Mouse (Mus musculus) limb, embryonic 12.5 days (tissue): ENCODE data around the gene Ptger4. TPM values are rescaled to one million over a fixed set of nuclear protein-coding genes. Genes with fewer than 3 reads are reported as not detected.
"Not testable (repeated sequence)": the region's sequence is repeated elsewhere in the genome, so short reads cannot be mapped to it uniquely, and the experiment has no call there.

ENCODE experiments used
- ATAC-seq: fragments of 200-750 bp; cut with Nextera tagmentation; 2 replicates; pipeline ENCODE4 v1.8.0; 2017; ENCODE audit warnings: low read depth, moderate TSS enrichment; ENCODE audit not compliant: insufficient number of reproducible peaks, insufficient read depth, low FRiP score, low TSS enrichment
- H3K27ac ChIP-seq: fragments of 300-500 bp; sonication (generic); 2 replicates; pipeline ENCODE4 v1.5.1; 2016; ENCODE audit warnings: mild to moderate bottlenecking, moderate library complexity
- H3K27me3 ChIP-seq: fragments of 300-500 bp; sonication (generic); 2 replicates; pipeline ENCODE4 v1.6.1; 2016; ENCODE audit warnings: mild to moderate bottlenecking, moderate library complexity
- H3K36me3 ChIP-seq: fragments of 300-500 bp; sonication (generic); 2 replicates; pipeline ENCODE4 v1.6.1; 2016; ENCODE audit warnings: mild to moderate bottlenecking, moderate library complexity
- H3K4me1 ChIP-seq: fragments of 300-500 bp; sonication (generic); replicated peaks from 2 replicates; pipeline ENCODE4 v1.6.1; 2016
- H3K4me2 ChIP-seq: fragments of 300-500 bp; sonication (generic); 2 replicates; pipeline ENCODE4 v1.6.1; 2016; ENCODE audit warnings: mild to moderate bottlenecking, moderate library complexity
- H3K4me3 ChIP-seq: fragments of 300-500 bp; sonication (generic); replicated peaks from 2 replicates; pipeline ENCODE4 v1.5.1; 2016; ENCODE audit warnings: mild to moderate bottlenecking
- H3K9ac ChIP-seq: fragments of 300-500 bp; sonication (generic); replicated peaks from 2 replicates; pipeline ENCODE4 v1.6.1; 2016; ENCODE audit warnings: mild to moderate bottlenecking, moderate library complexity
- H3K9me3 ChIP-seq: fragments of 300-500 bp; sonication (generic); 2 replicates; pipeline ENCODE4 v1.6.1; 2016; ENCODE audit warnings: mild to moderate bottlenecking, moderate library complexity
- WGBS: fragments of 180-500 bp; shearing (Covaris S2); methylation state at CpG from one replicate; pipeline ENCODE4 v1.1.7; 2016; 5-methylcytosine and 5-hydroxymethylcytosine counted together
- polyA plus RNA-seq: library from polyadenylated mRNA; unstranded; fragments of >200 nt; fragmentation: Nextera tagmentation; extraction: Ambion mirVana; gene quantifications from 2 replicates; pipeline ENCODE4 v1.2.1, GENCODE M21; 2016

The Ptger4 gene
- polyA plus RNA-seq, 1 experiment from 2014 or later: 2.3 TPM

DNA sequence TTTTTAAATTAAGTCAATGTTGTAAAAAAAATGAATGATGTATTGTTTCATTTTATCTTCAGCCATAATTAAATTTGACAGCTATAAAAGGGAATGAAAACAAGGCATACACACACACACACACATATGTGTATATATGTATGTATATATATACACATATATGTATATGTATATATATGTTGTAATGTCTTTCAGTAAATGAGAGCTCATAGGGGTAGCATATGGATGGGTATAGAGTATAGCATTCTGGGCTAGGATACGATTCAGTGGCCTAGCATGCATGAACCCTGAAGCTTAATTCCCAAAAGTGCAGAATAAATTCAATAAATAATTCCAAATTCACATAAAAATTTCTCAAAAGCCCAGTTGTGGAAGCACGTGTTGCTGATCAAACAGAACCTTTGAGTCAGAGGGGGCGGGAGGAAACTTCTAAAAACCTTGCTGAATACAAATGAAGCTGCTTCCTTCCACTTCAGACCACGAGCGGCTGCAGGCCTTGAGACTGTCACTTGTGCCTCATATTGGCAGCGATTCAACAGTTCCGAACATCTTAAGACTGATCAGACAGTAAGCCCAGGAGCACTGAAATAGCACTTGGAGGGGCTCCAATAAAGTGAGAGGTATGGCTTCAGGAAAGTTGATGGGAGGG lies 6.9 kb downstream of the Ptger4 start:
- no peak for ATAC-seq
- H3K27me3 ChIP-seq: peaks cover 16% of the 10 kb centered on the region

GRCm38 (mm10) chr15:5236538-5236937 lies 7.4 kb downstream of the Ptger4 start:
- WGBS: 14% methylated on average over 6 of the region's 6 CpGs
- Histone ChIP-seq H3K4me1 (0 out of 2 replicates have a peak, but pooled peaks cover 5% of the 10 kb centered on the region), H3K36me3 (no peaks in the 10 kb centered on the region), H3K9ac (no peak overlapping the region), H3K27me3 (0 out of 2 replicates have a peak, but pooled peaks cover 11% of the 10 kb centered on the region), H3K27ac (no peak overlapping the region), H3K4me3 (no peak overlapping the region), H3K9me3 (no peaks in the 10 kb centered on the region), H3K4me2 (no peak overlapping the region)
- ATAC-seq: no peak

More for the DNA sequence above, 6.9 kb downstream of the Ptger4 start:
- no peak overlapping the region for H3K27ac ChIP-seq
- H3K4me1 ChIP-seq: peaks cover 10% of the 10 kb centered on the region
- no peaks in the 10 kb centered on the region for H3K36me3 ChIP-seq
- no peak overlapping the region for H3K4me3 ChIP-seq
- no peak overlapping the region for H3K4me2 ChIP-seq
- H3K9me3 ChIP-seq: no peaks in the 10 kb centered on the region
- H3K9ac ChIP-seq: no peak overlapping the region
- WGBS: 71% methylated on average over 7 of the region's 7 CpGs

- H3K4me2 ChIP-seq: no peak overlapping the region
- H3K27me3 ChIP-seq: 0 out of 2 replicates have a peak, but pooled peaks cover 6% of the 10 kb centered on the region
- ATAC-seq: no peak
- H3K4me3 ChIP-seq: no peak overlapping the region
- H3K36me3 ChIP-seq: no peaks in the 10 kb centered on the region
- no peak overlapping the region for H3K27ac ChIP-seq
- 35% methylated on average over 8 of the region's 8 CpGs for WGBS
- 0 out of 2 replicates have a peak, but pooled peaks cover 5% of the 10 kb centered on the region for H3K4me1 ChIP-seq
- H3K9ac ChIP-seq: no peak overlapping the region
- no peaks in the 10 kb centered on the region for H3K9me3 ChIP-seq
Measured at GRCm38 (mm10) chr15:5235527-5235926, 8.5 kb downstream of the Ptger4 start.

- Histone ChIP-seq H3K4me1 (0 out of 2 replicates have a peak, but pooled peaks cover under 1% of the 10 kb centered on the region), H3K9me3 (no peaks in the 10 kb centered on the region), H3K4me2 (no peak overlapping the region), H3K27me3 (0 out of 2 replicates have a peak, but pooled peaks cover 4% of the 10 kb centered on the region), H3K9ac (no peak overlapping the region), H3K36me3 (no peaks in the 10 kb centered on the region), H3K27ac (no peak overlapping the region), H3K4me3 (no peak overlapping the region)
- 86% methylated on average over 16 of the region's 16 CpGs for WGBS
- no peak for ATAC-seq
Measured at GRCm38 (mm10) chr15:5234659-5235058, 9.3 kb downstream of the Ptger4 start.

DNA sequence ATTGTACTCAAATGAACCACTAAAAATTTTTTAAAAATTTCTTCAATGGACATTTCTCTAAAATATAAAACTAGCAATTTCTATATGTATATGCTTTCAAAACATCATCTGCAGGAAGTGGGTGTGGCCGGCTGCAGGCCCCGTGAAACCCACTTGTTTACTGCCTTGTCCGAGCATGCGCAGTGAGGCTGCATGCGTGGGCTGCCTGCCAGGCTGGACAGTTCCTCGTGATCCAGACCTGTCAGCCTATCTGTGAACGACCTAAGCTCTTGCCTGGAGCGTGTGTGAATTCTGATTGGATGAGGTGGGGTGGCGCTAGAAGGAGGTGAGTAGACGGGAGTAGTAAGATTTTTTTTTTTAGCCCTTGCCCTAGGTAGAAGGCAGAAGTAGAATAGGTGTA lies 13.2 kb downstream of the Ptger4 start:
- not testable (repeated sequence) for H3K4me1 ChIP-seq, ATAC-seq, H3K4me3 ChIP-seq, H3K27me3 ChIP-seq, H3K27ac ChIP-seq, H3K9me3 ChIP-seq, H3K9ac ChIP-seq, H3K36me3 ChIP-seq, H3K4me2 ChIP-seq
- 83% methylated on average over 10 of the region's 10 CpGs for WGBS

- no peak for ATAC-seq
- WGBS: 94% methylated on average over 6 of the region's 6 CpGs
- no peak overlapping the region for H3K9ac ChIP-seq
- no peaks in the 10 kb centered on the region for H3K27me3 ChIP-seq
- no peaks in the 10 kb centered on the region for H3K4me1 ChIP-seq
- H3K4me3 ChIP-seq: no peak overlapping the region
- peaks cover 10% of the 10 kb centered on the region; the same call in 1 of the 2 replicates for H3K36me3 ChIP-seq
- no peaks in the 10 kb centered on the region for H3K9me3 ChIP-seq
- H3K4me2 ChIP-seq: no peak overlapping the region
- no peak overlapping the region for H3K27ac ChIP-seq
Measured at GRCm38 (mm10) chr15:5220491-5220890, 23.5 kb downstream of the Ptger4 start.

- WGBS: 91% methylated on average over 3 of the region's 3 CpGs
- no peak for ATAC-seq
- H3K9me3 ChIP-seq: no peaks in the 10 kb centered on the region
Measured at GRCm38 (mm10) chr15:5209116-5209515, 34.9 kb downstream of the Ptger4 start.

GRCm38 (mm10) chr15:5205222-5205621 lies 38.8 kb downstream of the Ptger4 start:
- ATAC-seq: no peak
- Histone ChIP-seq H3K4me2 (no peak overlapping the region), H3K9ac (no peak overlapping the region), H3K27me3 (no peaks in the 10 kb centered on the region), H3K36me3 (peaks cover 1% of the 10 kb centered on the region; the same call in 1 of the 2 replicates), H3K4me3 (no peak overlapping the region), H3K27ac (no peak overlapping the region), H3K4me1 (no peaks in the 10 kb centered on the region), H3K9me3 (no peaks in the 10 kb centered on the region)
- WGBS: 83% methylated on average over 9 of the region's 9 CpGs

More at GRCm38 (mm10) chr15:5209116-5209515, 34.9 kb downstream of the Ptger4 start:
- Histone ChIP-seq H3K27ac (no peak overlapping the region), H3K4me1 (no peaks in the 10 kb centered on the region), H3K36me3 (peaks cover 4% of the 10 kb centered on the region; the same call in 1 of the 2 replicates), H3K4me3 (no peak overlapping the region), H3K9ac (no peak overlapping the region), H3K27me3 (no peaks in the 10 kb centered on the region), H3K4me2 (no peak overlapping the region)

GRCm38 (mm10) chr15:5196691-5197090 lies 47.3 kb downstream of the Ptger4 start:
- Histone ChIP-seq H3K4me1 (no peaks in the 10 kb centered on the region), H3K27ac (no peak overlapping the region), H3K9me3 (no peaks in the 10 kb centered on the region), H3K9ac (no peak overlapping the region), H3K27me3 (no peaks in the 10 kb centered on the region), H3K4me3 (no peak overlapping the region), H3K4me2 (no peak overlapping the region), H3K36me3 (peaks cover 21% of the 10 kb centered on the region)
- no peak for ATAC-seq
- WGBS: 61% methylated on average over 4 of the region's 4 CpGs

DNA sequence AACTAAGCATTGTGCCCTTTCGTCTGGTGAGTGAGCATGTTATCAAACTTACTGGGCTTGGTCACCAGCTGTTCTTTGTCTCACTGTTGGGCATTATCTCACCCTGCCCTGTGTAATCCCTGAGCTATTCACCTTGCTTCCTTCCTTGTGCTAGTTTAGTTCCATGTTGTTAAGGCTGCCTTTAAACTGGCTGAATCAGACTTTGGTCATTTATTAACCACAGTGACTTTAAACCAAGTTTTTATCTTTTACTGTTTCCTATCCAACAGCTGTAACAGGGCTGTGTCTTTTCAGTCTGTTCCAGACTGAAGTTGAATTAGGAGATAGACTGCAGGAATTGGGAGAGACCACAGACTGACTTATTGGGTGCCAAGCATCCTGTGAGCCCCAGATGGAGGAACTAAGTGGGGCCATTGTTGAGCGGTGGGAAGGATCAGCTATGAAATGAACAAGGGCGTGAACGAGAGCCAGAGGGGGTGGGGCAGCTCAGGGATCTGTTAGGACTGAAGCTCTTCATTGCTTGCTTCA lies 47.9 kb downstream of the Ptger4 start:
- Histone ChIP-seq H3K9me3 (no peaks in the 10 kb centered on the region), H3K36me3 (peaks cover 27% of the 10 kb centered on the region), H3K4me3 (no peak overlapping the region), H3K27me3 (no peaks in the 10 kb centered on the region), H3K4me2 (no peak overlapping the region), H3K9ac (no peak overlapping the region), H3K27ac (no peak overlapping the region), H3K4me1 (no peaks in the 10 kb centered on the region)
- no peak for ATAC-seq
- 78% methylated on average over 4 of the region's 4 CpGs for WGBS

- ATAC-seq: no peak
- Histone ChIP-seq H3K9ac (no peak overlapping the region), H3K27ac (no peak overlapping the region), H3K4me3 (no peak overlapping the region), H3K9me3 (no peaks in the 10 kb centered on the region), H3K36me3 (peaks cover 34% of the 10 kb centered on the region), H3K4me1 (no peaks in the 10 kb centered on the region), H3K27me3 (no peaks in the 10 kb centered on the region), H3K4me2 (no peak overlapping the region)
- WGBS: 91% methylated on average over 9 of the region's 9 CpGs
Measured at GRCm38 (mm10) chr15:5194931-5195330, 49.1 kb downstream of the Ptger4 start.
